Mouse (Mus musculus): ENCODE measurements around the gene Rap2a. TPM values are rescaled to one million over a fixed set of nuclear protein-coding genes. Genes with fewer than 3 reads are reported as not detected.

The Rap2a gene
- total and polyA plus RNA-seq, 3 experiments = 5.1 to 8.6 TPM; not detected in 1

DNA sequence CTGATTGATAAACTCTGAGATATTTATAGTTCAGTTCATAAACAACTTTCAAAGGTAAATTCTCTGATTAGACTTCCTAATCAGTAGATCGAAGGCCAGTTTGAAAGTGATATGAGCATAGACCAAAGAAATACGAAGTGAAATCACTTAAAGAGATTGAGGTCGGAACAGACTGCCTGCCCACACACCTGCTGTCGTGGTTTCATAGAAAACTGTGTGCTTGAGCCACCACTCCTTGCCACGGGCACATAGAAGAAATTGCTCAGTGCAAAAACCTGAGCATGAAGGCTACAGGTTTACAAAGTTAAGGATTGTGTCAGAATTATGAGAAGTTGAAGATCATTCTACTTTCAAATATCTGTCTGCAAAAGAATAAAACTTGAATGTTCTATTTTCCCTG is 49.7 kb upstream of the Rap2a start:
- Histone ChIP-seq H3K9me3 (replicated peaks; ENCODE audit: insufficient read depth, low read length) (no peaks in the 10 kb centered on the region), H3K79me2 (ENCODE audit: control insufficient read depth, insufficient read depth, low read length, poor library complexity) (no peaks in the 10 kb centered on the region), H3K27me3 (ENCODE audit: control insufficient read depth in 1 of 2, insufficient read depth in 2 of 2, low read length in 2 of 2) (no peaks in the 10 kb centered on the region), H3K9ac (ENCODE audit: control insufficient read depth, low read depth, low read length, poor library complexity, severe bottlenecking) (no peak overlapping the region), H3K36me3 (ENCODE audit: control insufficient read depth in 1 of 2, insufficient read depth in 2 of 2, low read length in 2 of 2) (no peaks in the 10 kb centered on the region), H3K27ac (ENCODE audit: control insufficient read depth, low read depth, low read length) (no peak overlapping the region), H3K4me3 (ENCODE audit: control insufficient read depth in 1 of 2, insufficient read depth in 1 of 2, low read depth in 2 of 2, low read length in 2 of 2) (no peak overlapping the region), H3K4me1 (ENCODE audit: control insufficient read depth in 1 of 2, insufficient read depth in 2 of 2, low read length in 2 of 2) (no peaks in the 10 kb centered on the region)
- TF ChIP-seq USF1 (IDR thresholded peaks at IDR 0.05; ENCODE audit: low read depth, low read length) (no peak), ETS1 (IDR thresholded peaks at IDR 0.05; ENCODE audit: low read depth, low read length) (no peak), MXI1 (IDR thresholded peaks at IDR 0.05; ENCODE audit: low read depth, low read length) (no peak), POLR2AphosphoS5 (IDR thresholded peaks at IDR 0.05; ENCODE audit: borderline replicate concordance, low read depth, low read length) (no peak), EP300 (IDR thresholded peaks at IDR 0.05; ENCODE audit: low read depth in 1 of 2, low read length in 2 of 2) (no peak), GABPA (IDR thresholded peaks at IDR 0.05; ENCODE audit: low read depth, low read length) (no peak), TBP (IDR thresholded peaks at IDR 0.05; ENCODE audit: low read depth, low read length) (no peak), KAT2A (conservative IDR thresholded peaks at IDR 0.05; ENCODE audit: low read depth, low read length) (no peak), BHLHE40 (IDR thresholded peaks at IDR 0.05; ENCODE audit: borderline replicate concordance, low read depth, low read length) (no peak), MAFK (IDR thresholded peaks at IDR 0.05; ENCODE audit: borderline replicate concordance, low read depth, low read length) (no peak)
- DNase-seq (ENCODE audit: low read depth, low spot score) = no peak

DNA sequence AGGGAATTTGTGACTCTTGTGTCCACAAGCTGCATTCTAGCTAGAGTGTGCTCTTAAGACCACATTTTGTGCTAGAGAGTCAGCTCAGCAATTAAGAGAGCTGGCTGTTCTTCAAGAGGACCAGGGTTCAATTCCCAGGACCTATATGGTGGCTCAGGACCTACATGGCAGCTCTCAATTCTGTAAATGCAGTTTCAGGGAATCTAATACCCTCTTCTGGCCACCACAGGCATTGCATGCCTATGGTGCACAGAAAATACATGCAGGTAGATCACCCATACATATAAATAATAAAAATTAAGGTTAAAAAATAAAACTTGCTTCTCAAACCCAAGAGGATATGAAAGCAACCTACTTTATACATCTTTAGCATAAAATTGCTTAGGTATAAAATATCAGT is 45.5 kb upstream of the Rap2a start:
- no peak overlapping the region for H3K27ac ChIP-seq (ENCODE audit: control insufficient read depth, low read depth, low read length)
- no peaks in the 10 kb centered on the region for H3K9me3 ChIP-seq (replicated peaks; ENCODE audit: insufficient read depth, low read length)
- H3K27me3 ChIP-seq (ENCODE audit: control insufficient read depth in 1 of 2, insufficient read depth in 2 of 2, low read length in 2 of 2) = no peaks in the 10 kb centered on the region
- peak; percentile 27 for DNase-seq (ENCODE audit: low read depth, low spot score)
- no peak overlapping the region for H3K9ac ChIP-seq (ENCODE audit: control insufficient read depth, low read depth, low read length, poor library complexity, severe bottlenecking)
- no peaks in the 10 kb centered on the region for H3K36me3 ChIP-seq (ENCODE audit: control insufficient read depth in 1 of 2, insufficient read depth in 2 of 2, low read length in 2 of 2)
- H3K79me2 ChIP-seq (ENCODE audit: control insufficient read depth, insufficient read depth, low read length, poor library complexity) = no peaks in the 10 kb centered on the region
- H3K4me1 ChIP-seq (ENCODE audit: control insufficient read depth in 1 of 2, insufficient read depth in 2 of 2, low read length in 2 of 2) = no peaks in the 10 kb centered on the region
- no peak overlapping the region for H3K4me3 ChIP-seq (ENCODE audit: control insufficient read depth in 1 of 2, insufficient read depth in 1 of 2, low read depth in 2 of 2, low read length in 2 of 2)
- TF ChIP-seq SMC3 (IDR thresholded peaks at IDR 0.05; ENCODE audit: low read depth, low read length) (peak; percentile 56), MEF2A (IDR thresholded peaks at IDR 0.05; ENCODE audit: extremely low read depth, insufficient replicate concordance, low read depth, low read length, poor library complexity, severe bottlenecking) (no peak), TBP (IDR thresholded peaks at IDR 0.05; ENCODE audit: low read depth, low read length) (no peak), NELFE (IDR thresholded peaks at IDR 0.05; ENCODE audit: low read depth, low read length) (no peak), ZMIZ1 (IDR thresholded peaks at IDR 0.05; ENCODE audit: low read depth, low read length) (no peak), USF1 (IDR thresholded peaks at IDR 0.05; ENCODE audit: low read depth, low read length) (no peak), GATA1 (IDR thresholded peaks at IDR 0.05; ENCODE audit: low read depth, low read length) (no peak), E2F4 (IDR thresholded peaks at IDR 0.05; ENCODE audit: borderline replicate concordance, low read depth, low read length) (no peak), ZNF384 (IDR thresholded peaks at IDR 0.05; ENCODE audit: low read depth, low read length) (no peak), USF2 (IDR thresholded peaks at IDR 0.05; ENCODE audit: borderline replicate concordance in 1 of 2, insufficient read depth in 1 of 2, low read depth in 1 of 2, low read length in 2 of 2) (no peak), EP300 (IDR thresholded peaks at IDR 0.05; ENCODE audit: low read depth in 1 of 2, low read length in 2 of 2) (no peak), POLR2AphosphoS2 (IDR thresholded peaks at IDR 0.05; ENCODE audit: low read length) (no peak), TAL1 (IDR thresholded peaks at IDR 0.05; ENCODE audit: low read length) (no peak), MAZ (IDR thresholded peaks at IDR 0.05; ENCODE audit: low read depth, low read length) (no peak), CHD1 (IDR thresholded peaks at IDR 0.05; ENCODE audit: low read depth, low read length) (no peak), BHLHE40 (IDR thresholded peaks at IDR 0.05; ENCODE audit: borderline replicate concordance, low read depth, low read length) (no peak), CHD2 (IDR thresholded peaks at IDR 0.05; ENCODE audit: low read length) (no peak), MAX (IDR thresholded peaks at IDR 0.05; ENCODE audit: low read length) (no peak), ZKSCAN1 (IDR thresholded peaks at IDR 0.05; ENCODE audit: low read depth, low read length) (no peak), ELF1 (IDR thresholded peaks at IDR 0.05; ENCODE audit: low read depth, low read length) (no peak), RCOR1 (IDR thresholded peaks at IDR 0.05; ENCODE audit: low read depth, low read length) (no peak), SIN3A (IDR thresholded peaks at IDR 0.05; ENCODE audit: low read length) (no peak), NRF1 (IDR thresholded peaks at IDR 0.05; ENCODE audit: insufficient read depth, low read depth, low read length, poor library complexity, severe bottlenecking) (no peak), MXI1 (IDR thresholded peaks at IDR 0.05; ENCODE audit: low read depth, low read length) (no peak), KAT2A (conservative IDR thresholded peaks at IDR 0.05; ENCODE audit: low read depth, low read length) (no peak), MYC (IDR thresholded peaks at IDR 0.05; ENCODE audit: low read depth, low read length) (no peak), POLR2AphosphoS5 (IDR thresholded peaks at IDR 0.05; ENCODE audit: borderline replicate concordance, low read depth, low read length) (no peak), ETS1 (IDR thresholded peaks at IDR 0.05; ENCODE audit: low read depth, low read length) (no peak), CTCF (IDR thresholded peaks at IDR 0.05 in 2 of 3, conservative IDR thresholded peaks at IDR 0.05 in 1 of 3; ENCODE audit: control insufficient read depth in 1 of 3, insufficient read depth in 1 of 3, low read depth in 2 of 3, low read length in 3 of 3, poor library complexity in 1 of 3, severe bottlenecking in 1 of 3) (peak; percentile 29 to 56 (median 29); a peak in 5 of 6 replicates)

All from MEL (cell line).